Mouse (Mus musculus): ENCODE results near the gene Kctd12.

Kctd12 gene

DNA sequence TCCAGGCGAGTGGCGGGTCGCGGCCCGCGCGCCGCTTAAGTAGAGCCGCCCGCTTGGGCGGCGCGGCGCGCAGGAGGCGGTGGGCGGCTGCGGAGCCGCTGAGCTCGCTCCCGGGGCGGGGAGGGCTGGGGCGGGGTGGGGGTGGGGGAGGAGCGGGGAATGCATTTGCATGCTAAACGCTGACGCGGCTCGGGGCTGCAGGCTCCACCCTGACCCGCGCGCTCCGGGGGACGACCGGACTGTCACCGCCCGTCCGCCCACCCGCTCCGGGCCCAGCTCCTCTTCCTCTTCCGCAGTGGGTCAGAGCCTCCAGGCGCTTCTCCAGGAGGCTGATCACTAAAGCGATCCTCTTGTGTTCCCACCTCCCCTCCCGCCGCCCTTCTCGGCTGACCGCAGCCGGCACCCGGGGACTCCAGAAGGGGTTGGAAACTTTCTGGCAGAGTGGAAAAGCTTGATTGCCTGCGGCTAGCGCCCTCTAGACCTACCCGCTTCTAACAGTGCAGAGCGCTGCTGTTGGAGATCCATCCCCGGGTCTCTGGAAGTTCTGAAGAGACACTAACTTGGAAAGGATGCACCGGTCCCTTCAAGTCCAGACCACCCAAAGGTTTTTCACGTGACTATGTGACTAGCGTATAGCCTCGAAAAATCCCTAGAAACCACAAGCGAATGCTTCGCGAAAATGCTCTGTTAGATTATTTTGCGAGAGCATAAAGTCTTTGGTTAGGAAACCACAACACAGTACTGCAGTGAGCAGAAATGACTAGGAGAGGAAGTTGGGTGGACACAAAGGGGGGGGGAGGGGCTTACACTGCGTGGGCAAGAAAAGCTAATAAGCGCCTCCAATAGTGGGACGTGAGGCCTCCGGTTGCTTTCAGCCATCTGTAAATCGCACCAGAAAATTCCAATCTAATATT, at the start of gene Kctd12:
TSS of gene Kctd12 (minus strand) at position 11 of the 914 bp plus-strand sequence.
- peak; percentile 91 for DNase-seq (ENCODE audit: extremely low spot score, low spot score)

DNA sequence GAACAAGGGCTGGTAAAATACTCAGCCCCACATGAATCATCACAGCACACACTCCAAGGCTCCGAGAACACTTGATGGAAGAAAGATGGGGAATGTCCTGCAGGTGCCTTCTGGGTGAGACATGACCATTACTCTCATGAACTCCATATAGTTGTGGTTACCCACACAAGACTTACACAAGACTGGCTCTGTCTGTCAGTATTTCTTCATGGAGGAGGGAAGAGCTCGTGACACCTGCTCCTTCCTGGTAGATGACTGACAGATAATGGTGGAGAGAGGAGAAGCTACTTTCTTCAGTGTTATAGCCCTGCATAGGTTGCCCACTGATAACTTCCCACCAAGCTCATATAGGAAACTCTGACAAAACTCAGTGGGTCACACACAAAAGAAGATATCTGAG, 46.8 kb upstream of the Kctd12 start:
- no peak for DNase-seq (ENCODE audit: extremely low spot score, low spot score)

DNA sequence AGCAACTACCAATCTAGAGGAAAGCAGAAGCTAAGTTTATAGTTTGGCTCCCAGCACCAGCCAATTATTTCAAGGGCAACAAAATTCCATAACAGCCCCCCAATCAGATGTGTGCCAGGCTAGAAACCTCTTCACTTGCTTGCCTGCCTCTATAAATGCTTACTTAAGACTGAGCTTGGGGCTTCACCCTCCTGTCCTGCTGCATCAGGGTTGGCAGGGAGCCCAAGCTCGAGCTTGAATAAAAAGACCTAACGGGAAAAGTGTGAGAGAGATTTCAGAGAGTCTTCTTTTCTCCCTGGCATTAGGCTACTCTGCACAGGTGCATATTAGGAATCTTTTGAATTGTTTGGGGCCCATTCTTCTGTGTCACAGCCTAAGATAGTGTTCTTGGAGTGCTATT, 37.6 kb upstream of the Kctd12 start:
- no peak for DNase-seq (ENCODE audit: extremely low spot score, low spot score)

DNA sequence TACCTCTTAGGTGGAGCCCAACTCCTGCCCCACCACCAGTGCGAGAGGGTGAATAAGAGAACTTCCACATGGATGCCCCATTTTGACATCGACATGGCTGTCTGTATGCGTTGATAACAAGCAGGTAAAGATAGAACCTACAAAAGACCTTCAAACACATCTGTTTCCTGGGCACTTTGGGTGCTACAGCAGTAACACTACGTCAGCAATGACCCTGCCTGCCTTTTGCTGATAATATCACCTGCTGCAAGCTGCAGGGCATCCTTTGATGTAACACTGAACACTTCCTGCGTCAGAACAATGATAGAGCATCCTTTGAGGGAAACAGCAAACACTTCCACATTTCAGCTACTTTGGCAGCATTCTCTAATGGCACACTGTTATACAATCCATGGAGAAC, 34.6 kb upstream of the Kctd12 start:
- no peak for DNase-seq (ENCODE audit: extremely low spot score, low spot score)

GRCm38 (mm10) chr14:103012563-103013150, 30.2 kb upstream of the Kctd12 start:
- peak; percentile 52 for DNase-seq (ENCODE audit: extremely low spot score, low spot score)

DNA sequence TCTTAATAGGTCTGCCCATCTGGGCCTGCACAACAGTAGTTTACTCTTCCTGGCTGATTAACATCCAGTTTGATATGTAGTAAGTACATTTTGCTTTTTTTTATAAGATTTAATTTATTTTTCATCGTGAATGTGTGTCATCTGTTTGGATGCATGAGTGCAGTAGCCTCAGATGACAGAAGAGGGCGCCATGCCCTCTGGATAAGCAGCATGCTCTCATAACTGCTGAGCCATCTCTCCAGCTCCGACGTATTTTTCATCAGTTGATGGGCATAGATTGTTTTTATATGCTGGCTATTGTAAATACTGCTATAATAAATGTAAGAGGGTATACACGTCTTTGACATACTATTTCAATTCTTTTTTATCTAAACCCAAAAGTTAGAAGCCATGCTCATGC, 29.3 kb upstream of the Kctd12 start:
- peak; percentile 17 for DNase-seq (ENCODE audit: extremely low spot score, low spot score)

DNA sequence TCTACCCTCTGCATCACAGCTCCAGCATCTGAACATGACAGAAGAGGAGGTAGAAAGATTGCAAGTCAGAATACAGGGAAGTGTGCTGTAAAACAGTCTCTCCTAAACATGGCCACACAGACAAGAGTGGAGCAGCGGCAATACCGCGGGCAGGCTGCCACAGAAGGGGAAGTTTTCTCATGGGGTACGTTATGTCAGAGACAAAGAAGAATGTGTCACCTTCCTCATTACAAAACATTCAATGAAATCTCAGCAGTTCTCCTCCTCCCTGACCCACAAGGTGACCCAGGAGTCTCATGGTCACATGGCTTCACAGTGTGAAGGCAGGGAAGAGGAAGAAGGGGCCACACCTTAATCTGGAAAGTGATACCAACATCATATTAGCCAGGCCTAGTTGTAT, 25.3 kb upstream of the Kctd12 start:
- DNase-seq (ENCODE audit: extremely low spot score, low spot score): no peak

- DNase-seq (ENCODE audit: extremely low spot score, low spot score): peak; percentile 83
These were observed 12.5 kb upstream of the Kctd12 start for GRCm38 (mm10) chr14:102994662-102995561.

- DNase-seq (ENCODE audit: extremely low spot score, low spot score): no peak
These were observed 8.3 kb upstream of the Kctd12 start for GRCm38 (mm10) chr14:102990765-102991164.

- DNase-seq (ENCODE audit: extremely low spot score, low spot score): peak; percentile 21
These were observed 7.4 kb upstream of the Kctd12 start for GRCm38 (mm10) chr14:102989866-102990265.

DNA sequence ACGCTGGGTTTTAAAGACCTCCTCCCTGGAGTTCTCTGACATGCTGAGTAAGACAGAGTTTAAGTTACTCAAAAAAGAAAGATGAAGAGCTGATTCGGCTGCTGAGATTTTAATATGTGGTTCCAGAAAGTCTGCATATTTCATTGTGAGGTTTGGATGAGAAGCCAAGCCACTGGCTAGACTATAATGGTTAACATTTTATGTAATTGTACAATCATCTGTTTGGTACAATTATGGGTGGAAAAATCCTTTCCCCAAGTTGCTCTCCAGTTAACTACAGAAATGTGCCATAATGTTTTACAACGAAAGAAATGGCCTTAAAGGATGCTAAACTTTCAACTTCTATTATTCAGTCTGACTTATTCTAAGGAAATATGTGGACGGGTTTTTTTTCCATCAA, 6.8 kb upstream of the Kctd12 start:
- no peak for DNase-seq (ENCODE audit: extremely low spot score, low spot score)

- no peak for DNase-seq (ENCODE audit: extremely low spot score, low spot score)
These were observed 5.2 kb upstream of the Kctd12 start for GRCm38 (mm10) chr14:102987626-102988025.

GRCm38 (mm10) chr14:102983686-102984085, 1.2 kb upstream of the Kctd12 start:
- DNase-seq (ENCODE audit: extremely low spot score, low spot score): no peak

GRCm38 (mm10) chr14:102982016-102982626, 316 bp downstream of the Kctd12 start:
- DNase-seq (ENCODE audit: extremely low spot score, low spot score): peak; percentile 74

GRCm38 (mm10) chr14:102981441-102982015, 909 bp downstream of the Kctd12 start:
- peak; percentile 76 for DNase-seq (ENCODE audit: extremely low spot score, low spot score)

GRCm38 (mm10) chr14:102980986-102981385, 1.5 kb downstream of the Kctd12 start:
- DNase-seq (ENCODE audit: extremely low spot score, low spot score): no peak

DNA sequence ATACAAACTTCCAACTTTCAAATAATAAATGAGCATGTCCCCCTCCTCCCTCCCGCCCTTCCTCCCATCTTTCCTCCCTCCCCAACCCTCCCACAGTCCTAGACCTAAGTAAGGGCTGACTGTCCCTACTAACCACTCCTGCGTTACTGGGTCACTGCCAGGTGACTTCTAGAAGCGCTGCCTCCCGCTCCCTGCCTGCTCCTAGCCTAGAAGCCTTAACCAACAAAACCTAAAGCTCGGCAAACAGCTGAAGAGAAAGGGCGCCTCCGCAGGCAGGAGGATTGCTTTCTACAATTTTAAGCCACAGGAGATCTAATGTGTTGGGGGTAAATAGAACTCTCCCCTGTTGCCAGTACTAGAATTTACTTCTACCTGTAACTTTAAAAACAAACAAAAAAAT, 2.0 kb downstream of the Kctd12 start:
- DNase-seq (ENCODE audit: extremely low spot score, low spot score): peak; percentile 20

- DNase-seq (ENCODE audit: extremely low spot score, low spot score): no peak
These were observed 2.6 kb downstream of the Kctd12 start for GRCm38 (mm10) chr14:102979831-102980230.

- no peak for DNase-seq (ENCODE audit: extremely low spot score, low spot score)
These were observed 6.6 kb downstream of the Kctd12 start for GRCm38 (mm10) chr14:102975865-102976264.

DNA sequence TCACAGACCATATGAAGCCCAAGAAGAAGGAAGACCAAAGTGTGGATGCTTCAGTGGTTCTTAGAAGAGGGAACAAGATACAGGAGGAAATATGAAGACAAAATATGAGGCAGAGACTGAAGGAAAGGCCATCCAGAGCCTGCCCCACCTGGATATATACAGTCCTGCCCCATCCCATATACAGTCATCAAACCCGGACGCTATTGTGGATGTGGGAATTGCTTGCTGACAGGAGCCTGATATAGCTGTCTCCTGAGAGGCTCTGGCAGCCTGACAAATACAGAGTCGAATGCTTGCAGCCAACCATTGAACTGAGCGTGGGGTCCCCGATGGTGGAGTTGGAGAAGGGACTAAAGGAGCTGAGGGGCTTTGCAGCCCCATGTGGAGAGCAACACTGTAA, 13.6 kb downstream of the Kctd12 start:
- DNase-seq (ENCODE audit: extremely low spot score, low spot score): no peak

DNA sequence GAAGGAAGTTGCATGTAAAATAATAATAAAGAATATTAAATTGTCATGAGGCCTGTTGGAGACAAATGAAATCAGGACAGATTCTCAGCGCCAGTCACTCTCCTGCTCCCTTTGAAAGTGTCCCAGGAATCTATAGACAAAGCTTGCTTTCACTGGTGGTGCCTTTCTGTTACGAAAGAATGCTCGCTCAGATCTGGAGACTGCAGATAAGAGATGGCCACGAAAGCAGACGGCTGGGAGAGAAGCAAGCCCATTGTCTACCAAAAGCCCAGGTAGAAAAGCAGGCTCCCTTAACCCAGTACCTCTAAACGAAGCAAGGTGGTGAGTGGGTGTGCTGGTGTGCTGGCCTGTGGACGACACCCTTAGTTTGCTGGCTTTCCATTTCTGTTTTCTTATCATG, 16.2 kb downstream of the Kctd12 start:
- no peak for DNase-seq (ENCODE audit: extremely low spot score, low spot score)
